Mouse (Mus musculus) ES-Bruce4 (cell line): ENCODE data around the gene Eif4ebp2.

Source experiments
- CTCF ChIP-seq: IDR thresholded peaks from one replicate; pipeline ENCODE4 v1.8.1; 2011; ENCODE audit warnings: low read depth, low read length
- POLR2A ChIP-seq: IDR thresholded peaks from one replicate; pipeline ENCODE4 v1.8.1; 2011; ENCODE audit warnings: low read length; ENCODE audit not compliant: insufficient read depth

DNA sequence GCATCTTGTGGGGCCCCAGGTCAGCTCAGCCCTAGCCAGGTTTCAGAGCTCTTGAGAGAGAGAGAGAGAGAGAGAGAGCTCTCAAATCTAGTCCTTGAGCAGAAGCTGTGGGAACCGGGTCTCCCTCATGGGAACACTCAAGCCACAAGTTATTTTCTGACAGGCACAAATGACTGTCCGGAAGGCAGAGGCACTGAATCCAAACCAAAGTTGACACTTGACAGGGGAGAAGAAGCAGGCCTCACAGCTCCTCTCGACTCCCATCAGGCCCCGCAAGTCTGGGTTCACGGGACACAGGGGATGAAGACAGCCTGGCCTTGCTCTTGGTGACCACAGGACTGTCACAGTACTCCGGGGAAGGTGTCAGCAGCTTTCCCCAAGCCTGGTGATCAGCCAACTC is 66.2 kb downstream of the Eif4ebp2 start:
- no peak for TF ChIP-seq POLR2A
- TF ChIP-seq CTCF: no peak
